Mouse (Mus musculus): ENCODE results near the gene Fubp3.

DNA sequence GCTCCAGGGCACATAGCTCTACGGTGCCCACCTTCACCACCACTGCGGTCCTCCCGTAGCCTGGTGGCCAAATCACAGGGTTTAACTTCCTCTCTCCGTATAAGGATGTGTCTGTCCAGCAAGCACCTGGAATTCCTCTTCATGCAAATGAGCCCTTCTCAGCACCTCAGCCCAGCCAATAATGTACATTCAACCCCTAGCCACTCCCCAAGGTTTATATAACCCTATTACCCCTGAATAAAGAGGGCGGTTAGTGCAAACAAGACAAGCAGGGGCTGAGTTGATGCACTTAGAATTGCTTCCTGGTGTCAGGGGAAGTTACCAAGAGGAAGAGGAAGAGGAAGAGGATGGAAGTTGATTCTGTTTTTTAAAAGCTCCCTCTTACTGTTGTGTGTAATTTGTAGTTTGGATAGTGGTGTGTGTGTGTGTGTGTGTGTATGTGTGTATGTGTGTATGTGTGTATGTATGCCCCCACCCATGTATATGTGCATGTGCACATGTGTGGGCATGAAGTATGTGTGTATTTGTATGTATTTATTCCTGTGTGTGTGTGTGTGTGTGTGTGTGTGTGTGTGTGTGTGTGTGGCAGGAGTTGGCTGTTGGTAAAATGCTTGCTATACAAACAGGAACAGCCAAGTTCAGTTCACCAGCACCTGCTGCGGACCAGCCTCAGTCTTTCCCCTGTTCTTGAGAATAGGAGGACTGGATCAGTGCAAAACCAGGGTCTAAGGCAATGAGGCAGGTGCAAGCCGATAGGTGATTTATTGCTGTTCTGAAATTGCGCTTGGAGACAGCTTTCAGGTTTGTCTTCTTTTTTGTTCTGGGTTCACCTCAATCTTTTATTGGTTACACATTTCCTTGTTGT, 90.7 kb downstream of the Fubp3 start:
- TF ChIP-seq CTCF (IDR thresholded peaks at IDR 0.05; ENCODE audit: extremely low read depth, insufficient read depth, insufficient read length, insufficient replicate concordance), result no peak
- TF ChIP-seq POLR2A (IDR thresholded peaks at IDR 0.05; ENCODE audit: low read depth, low read length), result no peak

Data from spleen, adult 2 months (tissue).